Mouse (Mus musculus) ES-E14 (cell line): ENCODE measurements around the gene B3gntl1.

Experiments used
- ZC3H11A ChIP-seq: IDR thresholded peaks from 2 replicates; pipeline ENCODE4 v1.6.1; 2012; ENCODE audit warnings: low read depth, mild to moderate bottlenecking, inconsistent platforms, low read length, borderline replicate concordance
- ZNF384 ChIP-seq: IDR thresholded peaks from 2 replicates; pipeline ENCODE4 v1.6.1; 2012; ENCODE audit warnings: low read depth, low read length, inconsistent platforms

DNA sequence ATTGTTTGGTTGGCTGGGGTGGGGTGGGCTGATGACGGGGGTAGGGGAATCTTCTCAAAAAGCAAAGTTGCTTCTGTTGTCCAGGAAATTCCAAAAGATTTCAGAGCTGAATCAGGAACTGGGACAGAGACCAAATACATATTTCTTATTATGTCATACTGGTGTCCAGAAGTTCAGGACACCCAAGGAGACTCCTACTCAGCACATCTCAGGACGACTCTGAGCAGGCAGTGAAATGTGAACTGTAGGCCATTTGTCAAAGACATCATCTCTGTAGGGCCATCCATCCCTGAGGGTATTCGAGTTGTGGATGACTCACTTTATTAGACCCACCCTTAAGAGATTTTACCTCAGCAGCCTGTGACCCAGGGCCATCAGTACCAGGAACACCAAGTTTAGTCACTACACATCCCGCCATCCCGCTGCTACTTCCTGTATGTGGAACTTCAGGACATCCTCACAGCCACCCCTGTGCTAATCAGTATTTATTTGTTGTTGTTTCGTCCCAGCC is 12.6 kb upstream of the B3gntl1 start:
- no peak for TF ChIP-seq ZNF384
- TF ChIP-seq ZC3H11A: no peak
